Mouse (Mus musculus) forebrain, embryonic 11.5 days (tissue): ENCODE measurements around the gene Tbl2. TPM values are rescaled to one million over a fixed set of nuclear protein-coding genes. Genes with fewer than 3 reads are reported as not detected.

Experiments used
- ATAC-seq: fragments of 200-750 bp; cut with Nextera tagmentation; replicated peaks from 2 replicates; pipeline ENCODE4 v1.8.0; 2017; ENCODE audit warnings: moderate TSS enrichment; ENCODE audit not compliant: low FRiP score
- DNase-seq: peaks from one replicate; pipeline ENCODE4 v3.0.0-alpha.2; 2017; ENCODE audit warnings: low spot score
- H3K27ac ChIP-seq: fragments of 300-500 bp; sonication (generic); 2 replicates; pipeline ENCODE4 v1.5.1; 2014; ENCODE audit warnings: low read depth, low read length
- H3K27me3 ChIP-seq: fragments of 300-500 bp; sonication (generic); 2 replicates; pipeline ENCODE4 v1.6.1; 2014; ENCODE audit warnings: mild to moderate bottlenecking, low read length, mixed read lengths; ENCODE audit not compliant: control insufficient read depth, insufficient read depth
- H3K36me3 ChIP-seq: fragments of 300-500 bp; sonication (generic); 2 replicates; pipeline ENCODE4 v1.6.1; 2014; ENCODE audit warnings: mild to moderate bottlenecking, low read length, moderate library complexity, mixed read lengths; ENCODE audit not compliant: control insufficient read depth, insufficient read depth
- H3K4me1 ChIP-seq: fragments of 300-500 bp; sonication (generic); replicated peaks from 2 replicates; pipeline ENCODE4 v1.6.1; 2014; ENCODE audit warnings: low read length, mixed read lengths; ENCODE audit not compliant: control insufficient read depth, insufficient read depth
- H3K4me2 ChIP-seq: fragments of 300-500 bp; sonication (generic); 2 replicates; pipeline ENCODE4 v1.6.1; 2014; ENCODE audit warnings: low read depth, mild to moderate bottlenecking, low read length, moderate library complexity, mixed read lengths; ENCODE audit not compliant: severe bottlenecking
- H3K4me3 ChIP-seq: fragments of 300-500 bp; sonication (generic); 2 replicates; pipeline ENCODE4 v1.5.1; 2014; ENCODE audit warnings: low read depth, low read length
- H3K9ac ChIP-seq: fragments of 300-500 bp; sonication (generic); 2 replicates; pipeline ENCODE4 v1.6.1; 2014; ENCODE audit warnings: low read length
- H3K9me3 ChIP-seq: fragments of 300-500 bp; sonication (generic); 2 replicates; pipeline ENCODE4 v1.6.1; 2016; ENCODE audit warnings: low read length, mixed read lengths; ENCODE audit not compliant: control insufficient read depth
- WGBS: fragments of 180-500 bp; shearing (Covaris S2); extraction: QIAGEN DNeasy Blood & Tissue Kit; methylation state at CpG from one replicate; pipeline ENCODE4 v1.1.7; 2014; 5-methylcytosine and 5-hydroxymethylcytosine counted together
- polyA plus RNA-seq: library from polyadenylated mRNA; unstranded; fragments of >200 nt; fragmentation: Nextera tagmentation; extraction: Ambion mirVana; gene quantifications from 2 replicates; pipeline ENCODE4 v1.2.1, GENCODE M21; 2014

Tbl2 gene
- polyA plus RNA-seq, 1 experiment from 2014 or later, result 25.8 TPM

DNA sequence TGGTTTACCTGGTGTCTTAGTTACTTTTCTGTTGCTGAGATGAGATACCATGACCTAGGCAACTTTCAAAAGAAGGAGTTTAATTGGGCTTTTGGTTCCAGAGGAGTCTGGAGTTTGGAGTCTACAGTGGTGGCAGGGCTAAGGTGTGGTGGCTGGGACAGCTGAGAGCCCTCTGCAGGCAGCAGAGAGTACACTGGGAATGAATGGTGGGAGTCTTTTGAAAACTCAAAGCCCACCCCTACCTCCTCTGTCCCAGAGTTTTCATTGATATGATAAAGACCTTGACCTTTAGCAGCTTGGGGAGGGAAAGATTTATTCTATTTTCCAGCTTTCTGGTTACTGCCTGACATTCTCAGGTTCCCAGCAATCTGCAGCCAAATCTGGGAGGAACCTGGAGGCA, 25.6 kb downstream of the Tbl2 start:
- no peak for DNase-seq
- Histone ChIP-seq H3K4me1 (no peaks in the 10 kb centered on the region), H3K9ac (no peak overlapping the region)

DNA sequence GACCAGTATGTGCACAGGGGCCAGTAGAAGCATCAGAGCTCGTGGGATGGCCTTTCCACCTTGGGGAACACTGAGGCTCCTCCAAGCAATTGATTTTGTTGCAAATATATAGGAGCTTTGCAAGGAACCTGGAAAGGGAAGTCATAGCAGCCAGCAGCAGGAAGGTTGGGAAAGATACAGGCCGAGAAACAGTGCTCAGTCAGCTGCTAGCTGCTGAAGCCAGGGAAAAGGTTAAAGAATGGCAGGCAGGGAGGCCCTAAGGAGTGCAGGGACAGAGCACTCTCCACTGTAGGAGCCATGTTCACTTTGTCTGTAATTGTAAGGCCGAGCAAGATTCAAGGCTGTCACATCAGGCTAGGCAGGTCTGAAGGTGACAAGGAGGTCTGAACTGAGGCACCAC, 29.1 kb downstream of the Tbl2 start:
- Histone ChIP-seq H3K4me2 (no peak overlapping the region), H3K9me3 (no peaks in the 10 kb centered on the region), H3K27me3 (no peaks in the 10 kb centered on the region), H3K27ac (no peak overlapping the region), H3K36me3 (peaks cover 19% of the 10 kb centered on the region), H3K9ac (no peak overlapping the region), H3K4me3 (no peak overlapping the region), H3K4me1 (no peaks in the 10 kb centered on the region)
- ATAC-seq (no peak), DNase-seq (no peak)
- 80% methylated on average over 3 of the region's 3 CpGs for WGBS

More for the DNA sequence above, 25.6 kb downstream of the Tbl2 start:
- no peak for ATAC-seq
- H3K4me2 ChIP-seq, result no peak overlapping the region
- no peaks in the 10 kb centered on the region for H3K27me3 ChIP-seq
- H3K27ac ChIP-seq, result no peak overlapping the region
- H3K36me3 ChIP-seq, result peaks cover 7% of the 10 kb centered on the region; the same call in 1 of the 2 replicates
- H3K4me3 ChIP-seq, result no peak overlapping the region
- H3K9me3 ChIP-seq, result no peaks in the 10 kb centered on the region

DNA sequence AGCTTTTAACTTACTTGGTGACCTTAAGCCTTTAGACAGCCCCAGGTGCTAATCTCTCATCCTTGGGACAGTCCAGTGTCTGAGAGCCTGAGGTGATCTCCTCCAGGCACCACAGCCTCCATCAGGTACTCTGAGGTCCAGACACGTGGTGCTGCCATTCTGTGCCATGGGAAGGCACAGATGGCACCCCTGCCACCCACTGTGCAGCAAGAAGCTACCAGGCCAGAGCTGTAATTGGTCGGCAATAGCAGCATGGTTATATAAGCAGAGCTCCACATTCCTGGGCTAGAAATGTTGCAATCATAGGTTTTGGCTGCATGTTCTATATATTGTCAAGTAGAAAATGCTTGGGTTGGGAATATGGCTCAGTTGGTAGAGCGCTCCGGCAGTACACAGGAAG, 29.5 kb downstream of the Tbl2 start:
- DNase-seq (no peak), ATAC-seq (no peak)
- 89% methylated on average over 4 of the region's 4 CpGs for WGBS
- Histone ChIP-seq H3K4me1 (no peaks in the 10 kb centered on the region), H3K27ac (no peak overlapping the region), H3K9ac (no peak overlapping the region), H3K36me3 (peaks cover 19% of the 10 kb centered on the region), H3K4me2 (no peak overlapping the region), H3K27me3 (no peaks in the 10 kb centered on the region), H3K4me3 (no peak overlapping the region), H3K9me3 (no peaks in the 10 kb centered on the region)

DNA sequence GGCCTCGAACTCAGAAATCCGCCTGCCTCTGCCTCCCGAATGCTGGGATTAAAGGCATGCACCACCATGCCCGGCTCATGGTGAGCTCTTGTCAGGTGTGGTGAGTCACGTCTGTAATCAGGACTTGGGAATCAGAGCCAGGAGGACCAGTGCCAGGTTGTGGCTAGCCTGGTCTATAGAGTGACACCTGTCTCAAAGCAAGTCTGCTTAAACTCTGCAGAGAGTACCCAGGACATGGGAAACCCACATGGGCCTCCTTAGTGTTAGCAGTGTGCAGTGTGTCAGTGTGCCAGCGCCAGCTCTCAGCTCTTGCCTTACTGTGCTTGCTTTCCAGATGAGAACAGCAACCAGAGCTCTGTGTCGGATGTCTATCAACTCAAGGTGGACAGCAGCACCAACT, 30.2 kb downstream of the Tbl2 start:
- WGBS, result 89% methylated on average over 7 of the region's 7 CpGs
- Histone ChIP-seq H3K27ac (no peak overlapping the region), H3K9me3 (no peaks in the 10 kb centered on the region), H3K4me1 (no peaks in the 10 kb centered on the region), H3K4me2 (no peak overlapping the region), H3K9ac (no peak overlapping the region), H3K36me3 (peaks cover 19% of the 10 kb centered on the region), H3K4me3 (no peak overlapping the region), H3K27me3 (no peaks in the 10 kb centered on the region)
- no peak for ATAC-seq
- DNase-seq, result no peak

DNA sequence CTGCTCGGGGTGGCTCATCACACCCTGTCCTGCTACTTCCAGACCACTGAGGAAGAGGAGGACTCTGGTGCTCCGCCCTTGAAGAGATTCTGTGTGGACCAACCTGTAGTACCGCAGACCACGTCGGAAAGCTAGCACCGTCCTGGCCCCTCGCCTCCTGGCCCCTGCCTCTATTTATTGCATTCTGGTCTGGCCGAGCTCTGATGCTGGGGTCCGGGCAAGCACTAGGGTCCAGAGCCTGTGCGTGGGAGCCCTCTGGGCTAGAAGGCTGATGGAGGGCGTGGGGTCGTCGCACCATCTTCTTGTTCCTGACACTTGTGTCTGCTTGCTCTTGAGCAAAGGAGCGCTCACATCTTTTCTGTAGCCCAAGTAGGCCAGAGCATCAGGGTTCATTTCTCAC, 31.3 kb downstream of the Tbl2 start:
- 96% methylated on average over 14 of the region's 14 CpGs for WGBS
- no peak overlapping the region for H3K27ac ChIP-seq
- no peak for ATAC-seq

DNA sequence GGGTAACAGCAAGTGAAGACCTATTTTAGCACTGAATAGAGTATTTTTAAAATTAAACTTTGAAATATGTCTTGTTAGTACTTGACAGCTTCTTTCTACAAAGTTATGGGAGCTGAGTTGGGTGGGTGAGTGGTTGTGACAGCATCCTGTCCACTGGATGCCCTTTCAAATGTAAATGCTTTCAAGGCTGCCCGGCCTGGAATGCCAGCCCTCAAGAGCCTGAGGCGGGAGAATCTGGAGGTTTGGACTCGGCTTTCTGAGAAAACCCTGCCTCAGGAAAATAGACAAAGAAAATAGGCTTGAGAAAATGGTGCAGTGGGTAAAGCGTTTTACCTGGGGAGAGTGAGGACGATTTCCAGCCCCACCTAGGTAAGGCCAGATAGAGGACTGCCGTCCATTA, 32.3 kb downstream of the Tbl2 start:
- Histone ChIP-seq H3K4me1 (no peaks in the 10 kb centered on the region; the same call in 1 of the 2 replicates), H3K27ac (no peak overlapping the region), H3K27me3 (no peaks in the 10 kb centered on the region), H3K36me3 (peaks cover 19% of the 10 kb centered on the region), H3K4me3 (no peak overlapping the region), H3K9me3 (no peaks in the 10 kb centered on the region), H3K4me2 (no peak overlapping the region), H3K9ac (no peak overlapping the region)
- 77% methylated on average over 6 of the region's 6 CpGs for WGBS
- ATAC-seq (no peak), DNase-seq (no peak)

More for the DNA sequence above, 31.3 kb downstream of the Tbl2 start:
- H3K4me2 ChIP-seq, result no peak overlapping the region
- H3K36me3 ChIP-seq, result peaks cover 19% of the 10 kb centered on the region
- H3K4me3 ChIP-seq, result no peak overlapping the region
- DNase-seq, result no peak
- no peak overlapping the region for H3K9ac ChIP-seq
- no peaks in the 10 kb centered on the region for H3K27me3 ChIP-seq
- no peaks in the 10 kb centered on the region for H3K4me1 ChIP-seq
- no peaks in the 10 kb centered on the region for H3K9me3 ChIP-seq

DNA sequence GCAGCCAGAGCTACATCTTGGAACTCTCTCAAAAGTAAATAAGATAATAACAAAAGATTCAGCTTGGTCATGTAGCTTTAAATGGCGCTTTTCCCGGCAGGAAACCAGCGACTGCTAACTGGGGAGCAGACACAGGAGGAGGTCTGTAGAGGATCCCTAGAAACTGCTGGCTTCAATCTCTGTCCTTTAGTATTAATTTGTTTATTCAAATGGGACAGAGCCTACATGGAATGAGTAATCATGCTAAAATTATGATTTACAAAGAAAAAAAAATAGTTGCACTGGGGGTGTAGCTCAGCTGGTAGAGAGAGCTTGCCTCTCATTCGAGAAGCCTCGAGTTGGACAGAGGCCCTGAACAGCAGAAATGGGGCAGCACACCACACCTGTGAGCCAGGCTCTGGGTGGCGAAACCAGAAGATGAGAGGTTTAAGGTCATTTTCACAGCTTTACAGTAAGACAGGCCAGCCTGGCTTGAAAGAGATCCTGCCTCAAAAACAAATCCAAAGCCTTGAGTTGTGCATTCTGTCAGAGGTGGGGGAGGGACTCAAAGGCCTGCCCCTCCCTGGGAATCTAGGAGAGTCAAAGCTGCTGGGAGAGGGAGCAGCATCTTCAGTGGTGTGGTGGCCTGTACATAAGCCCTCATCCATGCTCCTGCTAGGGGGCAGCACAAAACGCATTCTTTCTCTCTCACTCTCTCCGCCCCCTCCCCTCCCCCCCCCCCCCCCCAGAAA, 33.8 kb downstream of the Tbl2 start:
- H3K9ac ChIP-seq, result no peak overlapping the region
- H3K27ac ChIP-seq, result no peak overlapping the region
- no peaks in the 10 kb centered on the region; the same call in 1 of the 2 replicates for H3K4me1 ChIP-seq
- H3K4me2 ChIP-seq, result no peak overlapping the region
- no peak for DNase-seq
- 62% methylated on average over 8 of the region's 8 CpGs for WGBS
- H3K4me3 ChIP-seq, result no peak overlapping the region
- ATAC-seq, result no peak
- H3K27me3 ChIP-seq, result no peaks in the 10 kb centered on the region
- no peaks in the 10 kb centered on the region for H3K9me3 ChIP-seq
- peaks cover 19% of the 10 kb centered on the region for H3K36me3 ChIP-seq

DNA sequence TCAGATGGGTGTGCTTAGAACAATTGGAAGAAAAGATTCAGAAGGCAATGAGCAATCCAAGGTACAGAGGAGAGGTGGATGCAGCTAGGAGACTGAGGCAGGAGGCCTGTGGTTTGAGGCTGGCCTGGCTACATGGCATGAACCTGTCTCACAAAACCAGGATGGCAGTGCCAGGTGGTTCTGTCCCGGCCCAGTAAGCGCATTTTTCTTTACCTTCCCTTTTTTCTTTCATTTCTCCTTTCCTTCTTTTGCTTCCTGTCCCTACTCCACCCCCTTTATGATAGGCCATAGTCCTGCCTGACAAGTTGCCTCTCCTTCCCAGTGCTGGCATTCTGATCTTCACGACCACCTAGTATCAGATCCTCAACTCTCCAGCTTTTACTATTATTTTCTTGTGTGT, 35.6 kb downstream of the Tbl2 start:
- Histone ChIP-seq H3K36me3 (peaks cover 12% of the 10 kb centered on the region), H3K4me3 (no peak overlapping the region), H3K27me3 (no peaks in the 10 kb centered on the region), H3K9ac (no peak overlapping the region), H3K4me2 (no peak overlapping the region), H3K27ac (no peak overlapping the region), H3K4me1 (peaks cover 7% of the 10 kb centered on the region), H3K9me3 (no peaks in the 10 kb centered on the region)
- DNase-seq, result no peak
- ATAC-seq, result no peak
- 96% methylated on average over 3 of the region's 3 CpGs for WGBS

DNA sequence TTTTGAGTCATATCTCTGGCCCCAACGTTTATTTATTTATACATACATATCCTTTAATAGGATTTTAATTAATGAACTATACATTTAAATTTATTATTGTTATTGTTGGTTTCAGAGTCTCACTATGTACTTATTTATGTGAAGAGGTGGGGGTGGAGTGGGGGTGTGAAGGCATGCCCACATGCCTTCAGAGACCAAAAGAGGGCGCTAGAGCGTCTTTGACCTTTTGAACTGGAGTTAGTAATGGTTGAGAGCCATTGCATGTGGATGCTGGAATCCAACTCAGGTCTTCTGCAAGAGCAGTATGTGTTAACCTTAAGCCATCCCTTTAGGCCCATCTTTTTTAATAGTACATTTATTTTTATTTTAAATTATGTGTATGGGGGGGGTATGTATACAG, 36.1 kb downstream of the Tbl2 start:
- DNase-seq (no peak), ATAC-seq (no peak)
- Histone ChIP-seq H3K9me3 (no peaks in the 10 kb centered on the region), H3K27me3 (no peaks in the 10 kb centered on the region), H3K4me2 (no peak overlapping the region), H3K9ac (no peak overlapping the region), H3K36me3 (peaks cover 7% of the 10 kb centered on the region), H3K27ac (no peak overlapping the region), H3K4me1 (peaks cover 7% of the 10 kb centered on the region), H3K4me3 (no peak overlapping the region)
- WGBS, result 27% methylated on average over 3 of the region's 3 CpGs
